ENCODE assay signal across 18 mouse cellular contexts in the genomic region with DNA sequence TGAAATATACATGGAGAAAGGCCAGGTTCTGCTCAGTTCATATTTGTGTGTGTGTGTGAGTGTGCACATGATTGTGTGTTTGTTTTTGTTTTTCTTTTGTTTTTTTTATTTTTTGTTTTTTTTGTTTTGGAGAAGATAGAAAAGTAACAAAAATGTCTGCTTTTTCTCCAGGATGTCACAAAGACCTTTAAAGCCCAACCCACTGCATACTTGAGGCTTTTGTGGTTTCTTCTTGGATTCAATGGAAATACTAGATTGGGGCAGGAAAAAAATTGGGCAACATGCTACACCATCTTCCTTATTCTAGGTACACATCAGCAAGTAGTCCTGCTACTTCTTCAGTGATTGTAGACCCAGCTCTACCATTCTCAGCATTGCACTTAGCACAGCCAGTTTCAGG.
"Had no signal": no experiment of that assay in that cellular context is flagged by ENCODE, and none has a peak within 500 bp of the region (broad histone marks: within the 10 kb centered on the region; RNA-seq: fewer than 3 reads in every experiment).

No protein-coding gene starts in this region.

- H3K4me1 ChIP-seq: midbrain, embryonic 12.5 days; midbrain, embryonic 15.5 days; neural tube, embryonic 13.5 days; stomach, embryonic 15.5 days had no signal

- DNase-seq: kidney, adult 9 months; kidney, postnatal 25 days; layer of hippocampus, adult 9-11 months; liver, postnatal 0 days; lung, embryonic 14.5 days; retina, postnatal 1 day; right cerebral cortex, postnatal 25 days; spleen, adult 18-20 months; thymus, postnatal 36 days had no signal

- H3K27ac ChIP-seq: layer of hippocampus, adult 2 months; liver, embryonic 14.5 days; macrophage; midbrain, embryonic 12.5 days; midbrain, embryonic 15.5 days; neural tube, embryonic 13.5 days; stomach, embryonic 15.5 days had no signal

- ATAC-seq: liver, postnatal 0 days; lung, postnatal 0 days; midbrain, embryonic 15.5 days had no signal

- H3K9me3 ChIP-seq: midbrain, embryonic 12.5 days; midbrain, embryonic 15.5 days; neural tube, embryonic 13.5 days; stomach, embryonic 15.5 days had no signal

- H3K4me2 ChIP-seq: lung, embryonic 14.5 days; midbrain, embryonic 12.5 days; midbrain, embryonic 15.5 days; neural tube, embryonic 13.5 days; stomach, embryonic 15.5 days had no signal

- H3K9ac ChIP-seq: liver, embryonic 14.5 days; liver, postnatal 0 days; lung, embryonic 14.5 days; midbrain, embryonic 12.5 days; midbrain, embryonic 15.5 days; neural tube, embryonic 13.5 days; stomach, embryonic 15.5 days had no signal

- H3K36me3 ChIP-seq: midbrain, embryonic 12.5 days; midbrain, embryonic 15.5 days; neural tube, embryonic 13.5 days; stomach, embryonic 15.5 days had no signal

- H3K27me3 ChIP-seq: midbrain, embryonic 12.5 days; midbrain, embryonic 15.5 days; neural tube, embryonic 13.5 days; stomach, embryonic 15.5 days had no signal

- H3K4me3 ChIP-seq: layer of hippocampus, adult 2 months; midbrain, embryonic 12.5 days; midbrain, embryonic 15.5 days; myocyte; neural tube, embryonic 13.5 days; stomach, embryonic 15.5 days had no signal
